Comparison of ENCODE assay signal across 9 mouse cellular contexts in the genomic region with DNA sequence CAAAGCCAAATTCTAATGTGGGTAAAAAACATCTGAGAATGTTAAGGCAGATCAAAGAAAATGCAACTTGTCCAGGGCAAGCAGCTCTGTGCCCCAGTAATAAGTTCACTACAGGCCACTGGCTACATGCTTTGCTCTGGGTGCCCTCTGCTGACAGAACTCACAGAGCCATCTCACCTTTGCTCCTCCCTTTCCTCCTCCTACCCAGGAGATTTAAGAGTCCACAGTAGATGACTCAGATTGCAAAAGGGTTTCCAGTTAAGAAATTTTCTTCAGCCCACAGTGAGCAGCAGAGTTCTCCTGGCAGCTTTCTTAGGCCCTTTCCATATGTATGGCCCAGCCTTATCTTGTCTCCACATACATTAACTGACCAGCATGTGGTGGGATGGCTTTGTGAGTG.
DNase-seq lines count a peak whose midpoint lies in the region; ATAC-seq and TF ChIP-seq lines count a peak whose summit lies in the region.
"Had no signal": no experiment of that assay in that cellular context is flagged by ENCODE, and none has a peak within 500 bp of the region (broad histone marks: within the 10 kb centered on the region; RNA-seq: fewer than 3 reads in every experiment).

No protein-coding gene starts in this region.

- TF ChIP-seq POLR2A in limb, embryonic 14.5 days (IDR thresholded peaks at IDR 0.05; ENCODE audit: borderline replicate concordance, extremely low read depth, insufficient read depth, insufficient read length), result no peak

- H3K9ac ChIP-seq in limb, embryonic 14.5 days (ENCODE audit: low read depth, low read length, severe bottlenecking), result no peak overlapping the region
- no peak overlapping the region for H3K9ac ChIP-seq in stomach, embryonic 15.5 days

- H3K36me3 ChIP-seq in limb, embryonic 14.5 days (ENCODE audit: control insufficient read depth, insufficient read depth, low read length), result no peaks in the 10 kb centered on the region
- no peaks in the 10 kb centered on the region for H3K36me3 ChIP-seq in stomach, embryonic 15.5 days

- DNase-seq in layer of hippocampus, adult 2 months (ENCODE audit: low spot score in 2 of 2), result no peak
- DNase-seq in layer of hippocampus, postnatal 36 days, result no peak
- DNase-seq in adrenal gland, postnatal 14 days, result peak; percentile 80
- DNase-seq in limb, embryonic 14.5 days (ENCODE audit: low spot score), result peak; percentile 57
- DNase-seq in thymus, postnatal 4 days, result no peak
- DNase-seq in layer of hippocampus, adult 9-11 months, result no peak

- H3K4me1 ChIP-seq in limb, embryonic 14.5 days (ENCODE audit: control insufficient read depth, insufficient read depth, low read length), result peaks cover 43% of the 10 kb centered on the region
- H3K4me1 ChIP-seq in stomach, embryonic 15.5 days, result peaks cover 32% of the 10 kb centered on the region

- H3K9me3 ChIP-seq in limb, embryonic 14.5 days (ENCODE audit: control insufficient read depth, low read length), result no peaks in the 10 kb centered on the region
- H3K9me3 ChIP-seq in stomach, embryonic 15.5 days, result no peaks in the 10 kb centered on the region

- no peaks in the 10 kb centered on the region for H3K27me3 ChIP-seq in limb, embryonic 14.5 days (ENCODE audit: control insufficient read depth, insufficient read depth, low read length)
- H3K27me3 ChIP-seq in stomach, embryonic 15.5 days (replicated peaks), result no peaks in the 10 kb centered on the region

- no peak overlapping the region for H3K4me3 ChIP-seq in layer of hippocampus, adult 2 months
- H3K4me3 ChIP-seq in limb, embryonic 14.5 days (replicated peaks; ENCODE audit: low read length), result no peak overlapping the region
- no peak overlapping the region for H3K4me3 ChIP-seq in stomach, embryonic 15.5 days (replicated peaks)

- peak overlapping the region; percentile 15; the same call in 1 of the 2 replicates for H3K27ac ChIP-seq in layer of hippocampus, adult 2 months
- H3K27ac ChIP-seq in limb, embryonic 14.5 days (replicated peaks; ENCODE audit: low read depth, low read length), result no peak overlapping the region; the same call in 1 of the 2 replicates
- H3K27ac ChIP-seq in stomach, embryonic 15.5 days, result no peak overlapping the region
- H3K27ac ChIP-seq: macrophage had no signal

- ATAC-seq in granulocyte monocyte progenitor cell, adult 5-6 weeks (replicated peaks; ENCODE audit: poor library complexity, severe bottlenecking), result 0 out of 2 replicates have a peak, but pooled peaks have one; percentile 12
- peak; percentile 28; the same call in 1 of the 2 replicates for ATAC-seq in limb, embryonic 14.5 days (ENCODE audit: low FRiP score, low read depth)
- ATAC-seq in stomach, embryonic 15.5 days (ENCODE audit: insufficient read depth, low FRiP score, low read depth), result peak; percentile 54; the same call in 1 of the 2 replicates

- H3K4me2 ChIP-seq in limb, embryonic 14.5 days (replicated peaks; ENCODE audit: low read depth, low read length, severe bottlenecking), result no peak overlapping the region
- no peak overlapping the region for H3K4me2 ChIP-seq in stomach, embryonic 15.5 days

- TF ChIP-seq CTCF in layer of hippocampus, adult 2 months (conservative IDR thresholded peaks at IDR 0.05), result peak; percentile 65

Comparison
In these comparisons a context has a peak if more than half of its experiments do, and no peak if none do; other contexts are left out.
1. DNase-seq: peak in adrenal gland, postnatal 14 days (single experiment) and limb, embryonic 14.5 days (single experiment); none in layer of hippocampus, adult 2 months (0 of 2), layer of hippocampus, postnatal 36 days (0 of 2), thymus, postnatal 4 days (single experiment) and layer of hippocampus, adult 9-11 months (single experiment).
2. Peak in every context shown above with its lines, with median percentiles within 50 percentile points of each other: ATAC-seq.